Mouse (Mus musculus): ENCODE measurements around the gene Aplp2.

DNA sequence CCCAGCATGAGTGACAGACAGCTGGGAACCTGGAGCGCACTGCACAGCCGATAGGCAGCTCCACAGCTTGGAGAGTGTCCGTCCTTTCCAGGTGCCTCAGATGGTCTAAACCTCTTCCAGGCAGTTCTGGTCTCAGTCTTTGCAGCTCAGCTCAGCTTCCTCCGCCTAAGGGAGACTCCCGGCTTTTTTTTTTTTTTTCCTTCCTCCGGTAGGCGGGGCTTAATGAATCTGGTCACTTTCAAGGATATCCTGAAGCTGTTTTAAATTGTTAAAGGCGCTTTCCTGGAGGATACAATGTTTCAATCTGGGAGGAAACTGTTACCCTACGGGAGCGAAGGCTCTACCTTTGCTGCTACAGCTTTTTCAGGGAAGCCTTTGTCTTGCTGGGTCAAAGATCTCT lies 9.6 kb upstream of the Aplp2 start:
- TF ChIP-seq POLR2A (IDR thresholded peaks at IDR 0.05; ENCODE audit: extremely low read depth, insufficient read depth, low read length) (no peak), CTCF (IDR thresholded peaks at IDR 0.05; ENCODE audit: extremely low read depth, insufficient read depth, low read length) (no peak)
